Mouse (Mus musculus) forebrain, embryonic 10.5 days (tissue): ENCODE measurements around the gene Unc50. TPM values are rescaled to one million over a fixed set of nuclear protein-coding genes. Genes with fewer than 3 reads are reported as not detected.

Experiments used
- DNase-seq: peaks from one replicate; pipeline ENCODE4 v3.0.0-alpha.2; 2017; ENCODE audit warnings: low spot score; ENCODE audit errors: extremely low spot score
- H3K27ac ChIP-seq: fragments of 300-500 bp; sonication (generic); 2 replicates; pipeline ENCODE4 v1.5.1; 2016; ENCODE audit warnings: mild to moderate bottlenecking
- H3K27me3 ChIP-seq: fragments of 300-500 bp; sonication (generic); 2 replicates; pipeline ENCODE4 v1.6.1; 2016; ENCODE audit warnings: mild to moderate bottlenecking; ENCODE audit not compliant: poor library complexity, severe bottlenecking
- H3K36me3 ChIP-seq: fragments of 300-500 bp; sonication (generic); replicated peaks from 2 replicates; pipeline ENCODE4 v1.6.1; 2016; ENCODE audit warnings: mild to moderate bottlenecking, moderate library complexity
- H3K4me1 ChIP-seq: fragments of 300-500 bp; sonication (generic); 2 replicates; pipeline ENCODE4 v1.6.1; 2016
- H3K4me3 ChIP-seq: fragments of 300-500 bp; sonication (generic); 2 replicates; pipeline ENCODE4 v1.5.1; 2016; ENCODE audit warnings: mild to moderate bottlenecking, moderate library complexity
- H3K9me3 ChIP-seq: fragments of 300-500 bp; sonication (generic); 2 replicates; pipeline ENCODE4 v1.6.1; 2016; ENCODE audit warnings: mild to moderate bottlenecking, moderate library complexity
- WGBS: fragments of 180-500 bp; shearing (Covaris S2); methylation state at CpG from one replicate; pipeline ENCODE4 v1.1.7; 2016; 5-methylcytosine and 5-hydroxymethylcytosine counted together
- polyA plus RNA-seq: library from polyadenylated mRNA; unstranded; fragments of >200 nt; fragmentation: Nextera tagmentation; extraction: Ambion mirVana; gene quantifications from 2 replicates; pipeline ENCODE4 v1.2.1, GENCODE M21; 2016

The Unc50 gene
- polyA plus RNA-seq, 1 experiment from 2014 or later = 113 TPM

DNA sequence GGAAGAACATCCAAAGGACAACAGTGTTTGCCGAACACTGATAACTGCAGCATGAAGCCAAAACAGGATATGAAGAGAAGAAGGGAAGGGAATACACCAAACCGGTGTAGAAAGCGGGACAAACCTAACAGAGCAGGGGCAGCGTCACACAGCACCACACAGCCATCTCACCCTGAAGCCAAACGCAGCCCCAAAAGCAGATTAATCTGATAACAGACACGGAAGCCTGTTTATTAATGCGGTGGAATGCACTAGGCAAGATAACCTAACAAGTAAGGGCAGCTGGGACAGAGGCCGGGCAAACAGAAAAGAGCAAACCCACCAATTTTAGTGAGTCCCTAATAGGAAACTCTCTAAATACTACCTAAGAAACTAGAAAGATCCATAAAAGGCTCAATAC is 49.8 kb downstream of the Unc50 start:
- 92% methylated on average over 8 of the region's 8 CpGs for WGBS
- H3K36me3 ChIP-seq = no peaks in the 10 kb centered on the region
- no peaks in the 10 kb centered on the region for H3K9me3 ChIP-seq
- DNase-seq = no peak
- H3K27me3 ChIP-seq = no peaks in the 10 kb centered on the region
- H3K4me3 ChIP-seq = no peak overlapping the region
- H3K27ac ChIP-seq = no peak overlapping the region
- H3K4me1 ChIP-seq = no peaks in the 10 kb centered on the region; the same call in 1 of the 2 replicates

DNA sequence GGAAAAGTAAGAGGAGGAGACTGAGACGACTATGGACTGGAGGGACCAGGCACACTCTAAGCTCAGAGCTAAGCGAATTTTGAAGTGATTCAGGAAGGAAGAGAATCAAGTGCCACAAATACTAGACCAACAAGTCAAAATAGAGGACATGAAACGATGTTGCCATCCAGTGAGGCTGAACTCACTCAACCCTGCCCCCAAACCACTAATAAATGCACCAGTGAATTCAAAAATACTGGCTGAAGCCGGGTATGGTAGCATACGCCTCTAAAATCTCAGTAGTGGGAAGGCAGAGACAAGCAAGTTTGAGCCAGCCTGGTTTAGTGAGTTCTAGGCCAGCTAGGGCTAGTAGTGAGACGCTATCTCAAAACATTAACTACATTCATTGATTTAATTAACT is 50.8 kb downstream of the Unc50 start:
- H3K9me3 ChIP-seq = no peaks in the 10 kb centered on the region
- no peak for DNase-seq
- H3K4me1 ChIP-seq = no peaks in the 10 kb centered on the region; the same call in 1 of the 2 replicates
- H3K4me3 ChIP-seq = no peak overlapping the region
- 88% methylated on average over 6 of the region's 6 CpGs for WGBS
- no peaks in the 10 kb centered on the region for H3K27me3 ChIP-seq
- H3K36me3 ChIP-seq = no peaks in the 10 kb centered on the region
- no peak overlapping the region for H3K27ac ChIP-seq

DNA sequence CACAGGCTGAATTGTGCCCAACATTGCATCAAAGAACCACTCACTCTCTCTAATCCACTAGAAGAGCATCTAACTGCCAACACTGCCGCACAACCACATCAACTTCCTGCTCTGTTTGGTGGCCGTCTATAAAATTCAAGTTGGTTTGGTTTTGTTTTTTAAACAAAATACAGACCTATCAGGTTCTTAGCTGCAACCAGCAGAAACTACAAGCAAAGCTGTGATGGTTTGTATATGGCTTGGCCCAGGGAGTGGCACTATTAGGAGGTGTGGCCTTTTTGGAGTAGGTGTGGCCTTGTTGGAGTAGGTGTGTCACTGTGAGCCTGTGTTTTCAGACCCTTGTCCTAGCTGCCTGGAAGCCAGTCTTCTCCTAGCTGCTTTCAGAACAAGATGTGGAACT is 51.4 kb downstream of the Unc50 start:
- Histone ChIP-seq H3K36me3 (no peaks in the 10 kb centered on the region), H3K9me3 (no peaks in the 10 kb centered on the region), H3K4me3 (no peak overlapping the region), H3K27me3 (no peaks in the 10 kb centered on the region), H3K27ac (no peak overlapping the region), H3K4me1 (no peaks in the 10 kb centered on the region; the same call in 1 of the 2 replicates)
- WGBS = 94% methylated on average over 2 of the region's 2 CpGs
- DNase-seq = no peak

DNA sequence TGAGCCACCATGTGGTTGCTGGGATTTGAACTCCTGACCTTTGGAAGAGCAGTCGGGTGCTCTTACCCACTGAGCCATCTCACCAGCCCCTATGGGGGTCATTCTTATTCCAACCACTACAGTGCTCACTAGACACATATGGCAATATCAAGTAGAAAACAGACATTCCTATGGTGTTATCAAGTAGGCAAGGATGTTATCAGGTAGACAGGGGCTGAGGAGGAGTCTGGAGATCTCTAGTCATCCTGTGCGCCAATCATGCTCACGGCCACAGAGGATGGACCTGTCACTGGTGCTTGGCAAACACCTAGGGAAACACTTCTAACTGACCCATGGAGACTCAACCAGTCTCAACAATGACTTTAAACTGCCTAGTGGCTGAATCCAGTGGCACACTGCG is 54.7 kb downstream of the Unc50 start:
- 95% methylated on average over 4 of the region's 4 CpGs for WGBS
- Histone ChIP-seq H3K36me3 (peaks cover 4% of the 10 kb centered on the region; the same call in 1 of the 2 replicates), H3K9me3 (no peaks in the 10 kb centered on the region), H3K27ac (no peak overlapping the region), H3K4me1 (no peaks in the 10 kb centered on the region), H3K4me3 (no peak overlapping the region), H3K27me3 (no peaks in the 10 kb centered on the region)
- no peak for DNase-seq

DNA sequence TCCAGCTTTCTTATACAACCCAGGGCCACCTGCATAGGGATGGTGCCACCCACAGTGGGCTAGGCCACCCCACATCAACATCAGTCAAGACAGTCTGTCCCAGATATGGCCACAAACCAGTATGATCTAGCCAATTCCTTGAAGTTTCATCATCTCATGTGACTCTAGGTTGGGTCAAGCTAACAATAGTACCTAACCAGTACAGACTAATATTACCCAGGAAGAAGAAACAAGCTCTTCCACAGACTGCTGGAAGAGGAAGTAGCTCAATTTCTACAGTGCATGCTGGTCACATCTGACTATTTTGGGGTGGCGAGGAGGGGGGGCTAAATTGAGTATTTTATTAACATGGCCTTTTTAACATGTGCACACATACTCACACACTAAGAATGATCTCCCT is 56.5 kb downstream of the Unc50 start:
- 85% methylated on average over 1 of the region's 1 CpGs for WGBS
- Histone ChIP-seq H3K27me3 (no peaks in the 10 kb centered on the region), H3K4me3 (no peak overlapping the region), H3K36me3 (peaks cover 4% of the 10 kb centered on the region; the same call in 1 of the 2 replicates), H3K9me3 (no peaks in the 10 kb centered on the region), H3K4me1 (no peaks in the 10 kb centered on the region), H3K27ac (no peak overlapping the region)
- no peak for DNase-seq

DNA sequence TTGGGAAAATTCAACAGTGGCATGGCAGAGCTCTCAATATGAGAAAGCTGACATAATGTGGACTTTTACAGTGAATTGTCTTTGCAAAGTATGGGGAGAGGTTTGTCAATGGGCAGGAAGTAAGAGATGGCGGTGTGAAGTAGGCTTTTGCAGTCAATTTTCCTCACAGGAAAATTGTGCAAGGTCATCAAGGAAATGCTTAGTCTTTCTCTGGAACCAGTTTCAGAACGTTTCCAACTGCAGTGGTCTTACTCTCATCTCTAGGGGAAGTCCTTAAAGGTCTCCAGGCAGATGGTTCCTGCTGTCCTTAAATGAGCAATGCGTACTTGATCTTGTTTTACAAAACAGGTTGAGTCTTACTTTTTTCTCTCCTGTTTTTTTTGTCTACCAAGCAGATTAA is 57.1 kb downstream of the Unc50 start:
- Histone ChIP-seq H3K4me1 (no peaks in the 10 kb centered on the region), H3K27me3 (no peaks in the 10 kb centered on the region), H3K4me3 (no peak overlapping the region), H3K9me3 (no peaks in the 10 kb centered on the region), H3K36me3 (peaks cover 4% of the 10 kb centered on the region; the same call in 1 of the 2 replicates), H3K27ac (no peak overlapping the region)
- WGBS = 85% methylated on average over 3 of the region's 3 CpGs
- no peak for DNase-seq

DNA sequence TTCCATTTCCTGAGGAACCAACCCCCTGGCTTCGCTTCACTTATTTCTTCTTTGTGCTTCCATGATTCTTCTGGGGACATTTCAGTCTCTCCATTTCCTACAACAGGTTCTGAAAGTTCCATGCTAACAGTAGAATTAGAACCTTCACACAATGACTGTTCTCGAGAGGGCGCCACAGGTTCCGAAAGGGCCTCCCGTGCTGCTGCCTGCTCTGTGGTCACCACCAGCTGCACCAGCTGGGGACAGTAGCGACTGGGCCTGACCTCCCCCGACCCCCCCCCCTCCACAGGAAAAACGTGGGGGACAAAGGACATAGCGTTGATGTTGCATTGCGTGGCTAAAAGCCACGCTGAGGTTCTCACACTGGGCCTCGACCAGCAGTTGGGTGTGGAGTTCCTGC is 58.6 kb downstream of the Unc50 start:
- no peak overlapping the region for H3K27ac ChIP-seq
- peaks cover 4% of the 10 kb centered on the region; the same call in 1 of the 2 replicates for H3K36me3 ChIP-seq
- WGBS = 86% methylated on average over 12 of the region's 12 CpGs
- no peaks in the 10 kb centered on the region for H3K9me3 ChIP-seq
- DNase-seq = no peak
- no peaks in the 10 kb centered on the region for H3K27me3 ChIP-seq
- H3K4me1 ChIP-seq = no peaks in the 10 kb centered on the region
- no peak overlapping the region for H3K4me3 ChIP-seq

Other genes starting within 250 kb of the Unc50 start
- gene Cnga3, start 215.7 kb upstream of the Unc50 start, polyA plus RNA-seq = 0.04 TPM in 1 of 2 replicates, not detected in the other
- 9.7 and 10.1 TPM in 2 replicates for gene Inpp4a, start 130.3 kb upstream of the Unc50 start, polyA plus RNA-seq
- 62.4 and 64.3 TPM in 2 replicates for gene Coa5, start within 50 bp of the Unc50 start, polyA plus RNA-seq
- 1.9 and 2.5 TPM in 2 replicates for gene Mgat4a, start 110.9 kb downstream of the Unc50 start, polyA plus RNA-seq